Mouse (Mus musculus) heart, adult 2 months (tissue): ENCODE data around the gene Mmp25. TPM values are rescaled to one million over a fixed set of nuclear protein-coding genes. Genes with fewer than 3 reads are reported as not detected.
"Not testable (repeated sequence)": the region's sequence is repeated elsewhere in the genome, so short reads cannot be mapped to it uniquely, and the experiment has no call there.

Experiments used
- DNase-seq, 2 experiments: peaks; one replicate each; pipeline ENCODE4 v3.0.0; 2021
- H3K27ac ChIP-seq: fragments of 200-600 bp; 2 replicates; pipeline ENCODE4 v1.8.1; 2022
- H3K27me3 ChIP-seq: fragments of 200-500 bp; 2 replicates; pipeline ENCODE4 v1.6.1; 2012; ENCODE audit warnings: mild to moderate bottlenecking, low read length, inconsistent platforms, mixed read lengths; ENCODE audit not compliant: control insufficient read depth, insufficient read depth
- H3K36me3 ChIP-seq: fragments of 200-500 bp; 2 replicates; pipeline ENCODE4 v1.6.1; 2012; ENCODE audit warnings: low read length, inconsistent platforms; ENCODE audit not compliant: control insufficient read depth, insufficient read depth
- H3K4me1 ChIP-seq: fragments of 200-500 bp; 2 replicates; pipeline ENCODE4 v1.6.1; 2011; ENCODE audit warnings: low read length; ENCODE audit not compliant: control insufficient read depth, insufficient read depth
- H3K4me3 ChIP-seq: fragments of 200-600 bp; 2 replicates; pipeline ENCODE4 v1.8.1; 2022
- H3K79me2 ChIP-seq: fragments of 200-500 bp; replicated peaks from 2 replicates; pipeline ENCODE4 v1.6.1; 2012; ENCODE audit warnings: mild to moderate bottlenecking, inconsistent platforms, low read length, moderate library complexity, mixed read lengths; ENCODE audit not compliant: control insufficient read depth, insufficient read depth
- H3K9ac ChIP-seq: fragments of 200-500 bp; 2 replicates; pipeline ENCODE4 v1.6.1; 2012; ENCODE audit warnings: low read depth, mild to moderate bottlenecking, control low read depth, inconsistent platforms, low read length, mixed read lengths
- CTCF ChIP-seq: fragments of 200-600 bp; IDR thresholded peaks from 2 replicates; pipeline ENCODE4 v1.8.1; 2022; ENCODE audit warnings: antibody characterized with exemption, mild to moderate bottlenecking, moderate library complexity
- EP300 ChIP-seq: fragments of 200-500 bp; IDR thresholded peaks from 2 replicates; pipeline ENCODE4 v1.6.1; 2011; ENCODE audit warnings: low read depth, low read length, control low read depth; ENCODE audit not compliant: insufficient read depth
- POLR2A ChIP-seq: fragments of 200-500 bp; IDR thresholded peaks from 2 replicates; pipeline ENCODE4 v1.6.1; 2011; ENCODE audit warnings: mild to moderate bottlenecking, low read depth, low read length, control low read depth; ENCODE audit not compliant: insufficient read depth
- WGBS: fragments of 180-500 bp; shearing (Covaris S2); methylation state at CpG from one replicate; pipeline ENCODE4 v1.1.7; 2018; 5-methylcytosine and 5-hydroxymethylcytosine counted together
- intact Hi-C: fragments of 180-260 bp; cut with DNase I; formaldehyde crosslinking; loops from one replicate; pipeline ENCODE4 v1.15.1; 2025
- polyA plus RNA-seq: library from polyadenylated mRNA; depleted of rRNA; stranded (reverse); fragments of >200 nt; gene quantifications from 2 replicates; pipeline ENCODE4 v1.2.3, GENCODE M21; 2012
- total RNA-seq, 2 experiments: library from RNA; stranded (reverse); gene quantifications; 2 replicates each; pipeline ENCODE4 v1.2.3; 2021

Mmp25 gene
- total and polyA plus RNA-seq, 3 experiments: 0.09 to 0.21 (median 0.10) TPM

GRCm38 (mm10) chr17:23601836-23602585 lies 43.1 kb downstream of the Mmp25 start:
- Histone ChIP-seq H3K36me3 (no peaks in the 10 kb centered on the region; the same call in 1 of the 2 replicates), H3K9ac (no peak overlapping the region), H3K79me2 (no peaks in the 10 kb centered on the region), H3K27ac (no peak overlapping the region), H3K27me3 (no peaks in the 10 kb centered on the region), H3K4me1 (no peaks in the 10 kb centered on the region; the same call in 1 of the 2 replicates), H3K4me3 (no peak overlapping the region)
- WGBS: 62% methylated on average over 10 of the region's 10 CpGs
- no peak for TF ChIP-seq EP300
- TF ChIP-seq POLR2A: no peak
- no peak for TF ChIP-seq CTCF
- intact Hi-C loops: loop anchor here (2.0 kb wide), 1 partner anchor 31 kb away; no protein-coding TSS in a partner anchor
- no peak for DNase-seq

GRCm38 (mm10) chr17:23600641-23601622 lies 44.1 kb downstream of the Mmp25 start, which contains the start of gene Zscan10:
Zscan10 (plus strand) TSS chr17:23600856.
- intact Hi-C loops: no loop called here
- TF ChIP-seq POLR2A: no peak
- no peak for TF ChIP-seq CTCF
- TF ChIP-seq EP300: no peak
- H3K4me1 ChIP-seq: no peaks in the 10 kb centered on the region; the same call in 1 of the 2 replicates
- H3K27me3 ChIP-seq: no peaks in the 10 kb centered on the region
- H3K36me3 ChIP-seq: no peaks in the 10 kb centered on the region; the same call in 1 of the 2 replicates
- H3K9ac ChIP-seq: no peak within 1 kb of the TSS; the same call in 1 of the 2 replicates
- no peaks in the 10 kb centered on the region for H3K79me2 ChIP-seq
- DNase-seq: no peak
- H3K4me3 ChIP-seq: peak within 1 kb of the TSS; percentile 49
- WGBS: 74% methylated on average over 15 of the region's 15 CpGs
- peak within 1 kb of the TSS; percentile 87 for H3K27ac ChIP-seq

GRCm38 (mm10) chr17:23599605-23600063 lies 45.4 kb downstream of the Mmp25 start:
- Histone ChIP-seq H3K36me3 (no peaks in the 10 kb centered on the region; the same call in 1 of the 2 replicates), H3K4me1 (no peaks in the 10 kb centered on the region; the same call in 1 of the 2 replicates), H3K27me3 (no peaks in the 10 kb centered on the region), H3K4me3 (peak overlapping the region; percentile 49), H3K27ac (peak overlapping the region; percentile 87), H3K79me2 (no peaks in the 10 kb centered on the region), H3K9ac (peak overlapping the region; percentile 76)
- 24% methylated on average over 7 of the region's 7 CpGs for WGBS
- no peak for TF ChIP-seq POLR2A
- TF ChIP-seq EP300: no peak
- TF ChIP-seq CTCF: no peak
- intact Hi-C loops: loop anchor here (1.0 kb wide), 1 partner anchor 35 kb away; the partner anchor contains the start of gene Zfp213
- no peak for DNase-seq

GRCm38 (mm10) chr17:23598582-23599552 lies 46.2 kb downstream of the Mmp25 start, which contains the start of gene Zfp13:
Zfp13 (minus strand) TSS chr17:23599487.
- Histone ChIP-seq H3K36me3 (no peaks in the 10 kb centered on the region; the same call in 1 of the 2 replicates), H3K27me3 (no peaks in the 10 kb centered on the region), H3K79me2 (no peaks in the 10 kb centered on the region), H3K27ac (peak within 1 kb of the TSS; percentile 87), H3K9ac (peak within 1 kb of the TSS; percentile 76), H3K4me1 (no peaks in the 10 kb centered on the region; the same call in 1 of the 2 replicates), H3K4me3 (peak within 1 kb of the TSS; percentile 49)
- peak; percentile 85 to 91 for DNase-seq
- intact Hi-C loops: loop anchor here (1.0 kb wide), 1 partner anchor 35 kb away; the partner anchor contains the start of gene Zfp213
- TF ChIP-seq EP300: peak; percentile 61; the same call in 1 of the 2 replicates
- peak; percentile 100 for TF ChIP-seq POLR2A
- no peak for TF ChIP-seq CTCF
- WGBS: 4% methylated on average over 31 of the region's 31 CpGs

- H3K27ac ChIP-seq, DNase-seq, H3K36me3 ChIP-seq, H3K27me3 ChIP-seq, intact Hi-C loops, H3K4me3 ChIP-seq, H3K79me2 ChIP-seq, H3K4me1 ChIP-seq, H3K9ac ChIP-seq: not testable (repeated sequence)
- 68% methylated on average over 4 of the region's 4 CpGs for WGBS
These were observed 49.9 kb downstream of the Mmp25 start for GRCm38 (mm10) chr17:23595139-23595538.
